Mouse (Mus musculus): ENCODE results near the gene Cst11. TPM values are rescaled to one million over a fixed set of nuclear protein-coding genes. Genes with fewer than 3 reads are reported as not detected.
"Not testable (repeated sequence)": the region's sequence is repeated elsewhere in the genome, so short reads cannot be mapped to it uniquely, and the experiment has no call there.

Gene Cst11
- polyA plus RNA-seq (2012; rRNA removed), result 0.16 TPM in 1 of 2 replicates, not detected in the other

- DNase-seq (ENCODE audit: low read depth), result not testable (repeated sequence)
These were observed at the start of gene Cst11 for GRCm38 (mm10) chr2:148771397-148771796. Gene Cst11, minus strand, starts transcription at chr2:148771497.

DNA sequence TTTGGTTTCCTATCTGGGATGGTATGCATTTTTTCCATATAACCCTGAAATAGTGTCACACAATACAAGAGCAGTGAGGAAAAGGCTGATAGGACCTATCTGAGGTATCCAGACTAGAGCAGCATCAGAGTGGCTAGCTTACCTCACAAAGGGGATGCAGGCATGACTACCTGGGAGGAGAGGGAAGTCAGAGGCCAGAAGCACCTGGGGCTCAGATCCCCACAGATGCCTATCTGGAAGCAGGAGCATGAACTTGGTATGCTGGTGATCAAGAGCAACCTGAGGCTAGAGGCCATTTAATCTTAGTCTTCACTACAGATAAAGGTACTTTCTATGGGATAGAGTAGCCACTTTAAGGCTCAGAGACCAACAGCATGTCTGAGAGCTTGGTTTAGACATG, 48.6 kb upstream of the Cst11 start, which contains the start of gene Cst13:
Gene Cst13 (plus strand): TSS at position 173 of the 400 bp plus-strand sequence.
- DNase-seq (ENCODE audit: low read depth), result no peak
- TF ChIP-seq POLR2A (IDR thresholded peaks at IDR 0.05; ENCODE audit: borderline replicate concordance, extremely low read depth, insufficient read depth, insufficient read length, poor library complexity, severe bottlenecking) (no peak), CTCF (IDR thresholded peaks at IDR 0.05; ENCODE audit: borderline replicate concordance, extremely low read depth, insufficient read depth, insufficient read length) (no peak)

GRCm38 (mm10) chr2:148806696-148807095, 35.4 kb upstream of the Cst11 start:
- TF ChIP-seq CTCF (IDR thresholded peaks at IDR 0.05; ENCODE audit: borderline replicate concordance, extremely low read depth, insufficient read depth, insufficient read length), result no peak
- TF ChIP-seq POLR2A (IDR thresholded peaks at IDR 0.05; ENCODE audit: borderline replicate concordance, extremely low read depth, insufficient read depth, insufficient read length, poor library complexity, severe bottlenecking), result no peak

DNA sequence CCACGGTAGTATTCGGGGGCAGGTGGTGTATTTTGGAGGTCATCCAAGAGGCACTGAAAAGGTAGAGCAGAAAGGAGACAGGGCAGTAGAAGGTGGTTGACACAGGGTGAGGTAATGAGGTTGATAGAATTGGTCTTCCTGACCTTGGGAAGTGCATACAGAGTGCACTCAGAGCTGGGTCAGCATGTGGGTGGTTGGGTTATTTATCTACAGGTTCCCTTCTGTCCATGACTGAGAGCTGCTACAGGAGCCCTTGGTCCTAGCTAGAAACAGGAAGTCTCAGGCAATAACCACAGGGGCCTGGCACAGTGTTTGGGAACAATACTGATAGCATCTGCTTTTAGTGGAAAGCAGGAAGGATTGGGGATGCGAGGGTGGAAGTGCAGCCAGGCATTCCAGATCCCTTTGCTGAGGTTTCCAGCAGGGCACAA, 30.2 kb upstream of the Cst11 start:
- no peak for DNase-seq (ENCODE audit: low read depth)
- TF ChIP-seq POLR2A (IDR thresholded peaks at IDR 0.05; ENCODE audit: borderline replicate concordance, extremely low read depth, insufficient read depth, insufficient read length, poor library complexity, severe bottlenecking), result no peak
- no peak for TF ChIP-seq CTCF (IDR thresholded peaks at IDR 0.05; ENCODE audit: borderline replicate concordance, extremely low read depth, insufficient read depth, insufficient read length)

More at GRCm38 (mm10) chr2:148806696-148807095, 35.4 kb upstream of the Cst11 start:
- DNase-seq (ENCODE audit: low read depth), result no peak

DNA sequence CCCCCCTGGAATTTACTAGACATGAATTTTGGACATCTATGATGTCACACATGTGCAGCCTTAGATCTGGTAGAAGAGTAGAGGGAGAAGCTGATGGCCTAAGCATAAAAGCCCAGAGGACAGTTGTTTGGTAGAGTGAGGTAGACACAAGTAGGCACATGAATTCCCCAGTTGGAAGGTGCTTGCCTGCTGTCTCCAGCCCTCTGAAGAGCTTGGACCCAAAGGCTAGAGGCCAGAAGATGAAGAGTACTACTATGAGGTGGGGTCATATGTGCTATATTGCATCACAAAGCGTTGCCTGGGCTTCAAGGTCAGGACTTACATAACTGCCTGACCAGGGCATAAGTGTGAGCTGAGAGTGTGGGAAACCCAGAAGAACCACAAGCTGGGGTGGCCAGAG, 27.2 kb upstream of the Cst11 start, which contains the start of gene Cst8:
Gene Cst8 (plus strand): TSS at position 301 of the 400 bp plus-strand sequence.
- DNase-seq (ENCODE audit: low read depth), result no peak
- TF ChIP-seq CTCF (IDR thresholded peaks at IDR 0.05; ENCODE audit: borderline replicate concordance, extremely low read depth, insufficient read depth, insufficient read length) (no peak), POLR2A (IDR thresholded peaks at IDR 0.05; ENCODE audit: borderline replicate concordance, extremely low read depth, insufficient read depth, insufficient read length, poor library complexity, severe bottlenecking) (no peak)

DNA sequence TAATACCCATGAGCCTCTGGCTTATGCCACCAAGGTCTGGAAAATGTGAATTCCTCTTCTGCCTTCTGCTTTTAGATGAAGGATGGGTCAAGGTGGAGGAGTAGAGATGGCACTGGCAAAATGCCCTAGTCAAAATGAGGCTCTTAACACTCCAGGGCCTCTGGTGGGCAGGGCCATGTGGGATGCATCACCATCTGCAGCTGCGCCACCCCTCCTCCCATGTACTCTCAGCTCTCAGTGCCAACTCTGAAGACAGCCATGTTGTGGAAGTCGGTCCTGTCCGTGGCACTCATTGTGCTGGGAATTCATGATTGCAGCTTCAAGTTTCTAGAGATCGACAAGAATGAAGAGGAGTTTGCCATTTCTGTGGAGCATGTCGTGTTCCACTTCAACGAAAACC, 17.8 kb upstream of the Cst11 start, which contains the start of gene Cst12:
Gene Cst12 (plus strand): TSS at position 220 of the 400 bp plus-strand sequence.
- no peak for TF ChIP-seq CTCF (IDR thresholded peaks at IDR 0.05; ENCODE audit: borderline replicate concordance, extremely low read depth, insufficient read depth, insufficient read length)
- no peak for DNase-seq (ENCODE audit: low read depth)

- TF ChIP-seq CTCF (IDR thresholded peaks at IDR 0.05; ENCODE audit: borderline replicate concordance, extremely low read depth, insufficient read depth, insufficient read length) (no peak), POLR2A (IDR thresholded peaks at IDR 0.05; ENCODE audit: borderline replicate concordance, extremely low read depth, insufficient read depth, insufficient read length, poor library complexity, severe bottlenecking) (no peak)
- no peak for DNase-seq (ENCODE audit: low read depth)
These were observed 10.4 kb upstream of the Cst11 start, which contains the start of gene 8030411F24Rik for GRCm38 (mm10) chr2:148781709-148782108. Gene 8030411F24Rik, plus strand, starts transcription at chr2:148782009.

DNA sequence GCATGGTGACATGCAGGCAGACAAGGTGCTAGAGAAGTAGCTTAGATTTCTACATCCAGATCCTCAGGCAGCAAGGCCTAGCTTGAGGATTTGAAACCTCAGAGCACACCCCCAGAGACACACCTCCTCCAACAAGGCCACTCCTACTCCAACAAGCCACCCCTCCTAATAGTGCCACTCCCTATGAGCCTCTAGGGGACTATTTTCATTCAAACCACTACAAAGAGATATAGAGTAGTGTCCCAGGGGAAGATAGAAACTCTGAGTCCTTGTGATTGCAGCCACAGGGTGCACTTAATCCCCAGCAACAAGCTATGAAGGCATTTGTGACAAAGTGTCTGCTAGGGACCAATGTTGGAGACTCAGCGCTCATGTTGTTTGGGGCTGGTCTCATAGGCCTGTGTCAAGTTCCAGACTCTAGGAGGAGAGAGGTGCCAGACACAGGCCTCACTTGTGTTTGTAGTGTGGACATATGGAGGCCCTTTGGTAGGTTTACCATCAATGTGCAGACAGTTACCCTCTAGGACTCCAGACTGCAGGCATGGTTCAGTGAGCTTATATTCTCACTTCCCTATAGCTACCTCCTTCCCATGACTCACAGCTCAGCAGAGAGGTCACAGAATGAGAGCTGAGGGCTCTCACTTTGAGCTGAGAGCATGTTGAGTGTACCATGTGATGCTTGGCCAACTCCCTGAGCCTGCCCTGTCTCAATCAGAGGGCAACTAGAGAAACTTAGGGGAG, 7.5 kb downstream of the Cst11 start:
- no peak for TF ChIP-seq CTCF (IDR thresholded peaks at IDR 0.05; ENCODE audit: borderline replicate concordance, extremely low read depth, insufficient read depth, insufficient read length)
- TF ChIP-seq POLR2A (IDR thresholded peaks at IDR 0.05; ENCODE audit: borderline replicate concordance, extremely low read depth, insufficient read depth, insufficient read length, poor library complexity, severe bottlenecking), result no peak
- no peak for DNase-seq (ENCODE audit: low read depth)

DNA sequence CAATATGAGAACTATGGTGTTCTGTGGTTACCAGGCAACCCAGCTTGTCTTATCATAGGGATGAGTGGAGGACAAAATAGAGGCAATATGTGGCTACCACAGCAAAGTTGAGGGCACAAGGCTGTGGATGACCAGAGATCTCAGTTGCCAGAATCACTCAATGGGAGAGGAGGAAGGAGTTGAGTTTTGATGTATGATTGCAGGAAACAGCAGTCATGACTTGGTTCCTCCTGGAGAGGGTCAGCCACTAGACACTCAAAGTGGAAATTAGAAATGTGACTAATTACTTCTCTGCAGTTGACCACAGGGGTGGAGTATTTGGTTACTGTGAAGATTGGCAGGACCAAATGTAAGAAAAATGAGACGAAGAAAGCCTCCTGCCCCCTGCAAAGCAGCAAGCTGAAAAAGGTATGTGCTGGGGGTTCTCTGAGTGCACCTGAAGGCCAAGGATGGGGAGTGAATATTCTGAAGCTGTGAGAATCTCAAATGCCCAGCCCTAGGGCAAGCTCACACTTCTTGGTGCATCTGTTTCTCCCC, 16.9 kb downstream of the Cst11 start:
- TF ChIP-seq POLR2A (IDR thresholded peaks at IDR 0.05; ENCODE audit: borderline replicate concordance, extremely low read depth, insufficient read depth, insufficient read length, poor library complexity, severe bottlenecking) (no peak), CTCF (IDR thresholded peaks at IDR 0.05; ENCODE audit: borderline replicate concordance, extremely low read depth, insufficient read depth, insufficient read length) (no peak)
- no peak for DNase-seq (ENCODE audit: low read depth)

- TF ChIP-seq CTCF (IDR thresholded peaks at IDR 0.05; ENCODE audit: borderline replicate concordance, extremely low read depth, insufficient read depth, insufficient read length) (peak; percentile 63; the same call in 1 of the 2 replicates), POLR2A (IDR thresholded peaks at IDR 0.05; ENCODE audit: borderline replicate concordance, extremely low read depth, insufficient read depth, insufficient read length, poor library complexity, severe bottlenecking) (no peak)
These were observed 19.1 kb downstream of the Cst11 start for GRCm38 (mm10) chr2:148751893-148752813.

GRCm38 (mm10) chr2:148750058-148750457, 21.2 kb downstream of the Cst11 start, which contains the start of gene Cstl1:
Gene Cstl1, plus strand, starts transcription at chr2:148750358.
- TF ChIP-seq POLR2A (IDR thresholded peaks at IDR 0.05; ENCODE audit: borderline replicate concordance, extremely low read depth, insufficient read depth, insufficient read length, poor library complexity, severe bottlenecking) (no peak), CTCF (IDR thresholded peaks at IDR 0.05; ENCODE audit: borderline replicate concordance, extremely low read depth, insufficient read depth, insufficient read length) (no peak)

More at GRCm38 (mm10) chr2:148751893-148752813, 19.1 kb downstream of the Cst11 start:
- peak; percentile 95 for DNase-seq (ENCODE audit: low read depth)

More at GRCm38 (mm10) chr2:148750058-148750457, 21.2 kb downstream of the Cst11 start, which contains the start of gene Cstl1:
- no peak for DNase-seq (ENCODE audit: low read depth)
